In genomic region chr14:8218238-8218637, GRCm38 (mm10) we compare ENCODE assay signal across 10 mouse cellular contexts. TPM values are rescaled to one million over a fixed set of nuclear protein-coding genes. Genes with fewer than 3 reads are reported as not detected.
DNase-seq lines count a peak whose midpoint lies in the region; ATAC-seq and TF ChIP-seq lines count a peak whose summit lies in the region.
"Had no signal": no experiment of that assay in that cellular context is flagged by ENCODE, and none has a peak within 500 bp of the region (broad histone marks: within the 10 kb centered on the region; RNA-seq: fewer than 3 reads in every experiment).

No protein-coding gene starts in this region.

- peaks cover 8% of the 10 kb centered on the region for H3K36me3 ChIP-seq in midbrain, embryonic 13.5 days
- H3K36me3 ChIP-seq in midbrain, embryonic 11.5 days (ENCODE audit: control insufficient read depth, insufficient read depth, low read length), result no peaks in the 10 kb centered on the region
- peaks cover 6% of the 10 kb centered on the region for H3K36me3 ChIP-seq in hindbrain, embryonic 14.5 days (replicated peaks; ENCODE audit: control insufficient read depth, insufficient read depth)
- H3K36me3 ChIP-seq in neural tube, embryonic 15.5 days, result peaks cover 6% of the 10 kb centered on the region; the same call in 1 of the 2 replicates
- 0 out of 2 replicates have a peak, but pooled peaks cover 3% of the 10 kb centered on the region for H3K36me3 ChIP-seq in liver, postnatal 0 days (replicated peaks; ENCODE audit: insufficient read depth, low read length)

- H3K4me2 ChIP-seq in midbrain, embryonic 13.5 days (replicated peaks), result no peak overlapping the region
- H3K4me2 ChIP-seq in midbrain, embryonic 11.5 days, result no peak overlapping the region; the same call in 1 of the 2 replicates
- peak overlapping the region; percentile 4; the same call in 1 of the 2 replicates for H3K4me2 ChIP-seq in hindbrain, embryonic 14.5 days (replicated peaks)
- peak overlapping the region; percentile 25; the same call in 1 of the 2 replicates for H3K4me2 ChIP-seq in neural tube, embryonic 15.5 days
- no peak overlapping the region for H3K4me2 ChIP-seq in liver, postnatal 0 days (ENCODE audit: low read depth, low read length)

- H3K27ac ChIP-seq in midbrain, embryonic 13.5 days, result peak overlapping the region; percentile 9; the same call in 1 of the 2 replicates
- no peak overlapping the region for H3K27ac ChIP-seq in midbrain, embryonic 11.5 days (ENCODE audit: low read depth, low read length)
- H3K27ac ChIP-seq in hindbrain, embryonic 14.5 days, result no peak overlapping the region
- peak overlapping the region; percentile 66 for H3K27ac ChIP-seq in neural tube, embryonic 15.5 days (replicated peaks)
- H3K27ac ChIP-seq in liver, postnatal 0 days (ENCODE audit: low read depth), result no peak overlapping the region

- ATAC-seq in midbrain, embryonic 13.5 days, result no peak
- ATAC-seq in midbrain, embryonic 11.5 days (ENCODE audit: low FRiP score), result no peak
- no peak for ATAC-seq in hindbrain, embryonic 14.5 days (ENCODE audit: low FRiP score)
- ATAC-seq in neural tube, embryonic 15.5 days (ENCODE audit: low FRiP score), result no peak
- no peak for ATAC-seq in liver, postnatal 0 days

- H3K27me3 ChIP-seq in midbrain, embryonic 13.5 days, result peaks cover 43% of the 10 kb centered on the region
- peaks cover 22% of the 10 kb centered on the region for H3K27me3 ChIP-seq in midbrain, embryonic 11.5 days (ENCODE audit: control insufficient read depth, insufficient read depth, low read length)
- peaks cover 12% of the 10 kb centered on the region for H3K27me3 ChIP-seq in hindbrain, embryonic 14.5 days (ENCODE audit: control insufficient read depth, insufficient read depth, low read length)
- H3K27me3 ChIP-seq in neural tube, embryonic 15.5 days (replicated peaks), result no peaks in the 10 kb centered on the region
- H3K27me3 ChIP-seq in liver, postnatal 0 days (ENCODE audit: insufficient read depth, low read length), result no peaks in the 10 kb centered on the region

- H3K9ac ChIP-seq in midbrain, embryonic 13.5 days (replicated peaks), result no peak overlapping the region
- no peak overlapping the region for H3K9ac ChIP-seq in midbrain, embryonic 11.5 days (ENCODE audit: low read length)
- H3K9ac ChIP-seq in hindbrain, embryonic 14.5 days, result no peak overlapping the region
- H3K9ac ChIP-seq in neural tube, embryonic 15.5 days (replicated peaks), result no peak overlapping the region
- no peak overlapping the region for H3K9ac ChIP-seq in liver, postnatal 0 days (replicated peaks)

- TF ChIP-seq CTCF in liver, postnatal 0 days (IDR thresholded peaks at IDR 0.05; ENCODE audit: low read depth), result no peak

- H3K4me1 ChIP-seq in midbrain, embryonic 13.5 days (replicated peaks), result peaks cover 37% of the 10 kb centered on the region
- peaks cover 14% of the 10 kb centered on the region for H3K4me1 ChIP-seq in midbrain, embryonic 11.5 days (ENCODE audit: control insufficient read depth, insufficient read depth, low read length)
- H3K4me1 ChIP-seq in hindbrain, embryonic 14.5 days (replicated peaks; ENCODE audit: control insufficient read depth, insufficient read depth, low read length), result peaks cover 28% of the 10 kb centered on the region
- peaks cover 43% of the 10 kb centered on the region for H3K4me1 ChIP-seq in neural tube, embryonic 15.5 days
- peaks cover 32% of the 10 kb centered on the region for H3K4me1 ChIP-seq in liver, postnatal 0 days (ENCODE audit: insufficient read depth)

- no peak for TF ChIP-seq EP300 in liver, postnatal 0 days (IDR thresholded peaks at IDR 0.05; ENCODE audit: low read depth)

- no peak overlapping the region for H3K4me3 ChIP-seq in midbrain, embryonic 13.5 days (replicated peaks)
- H3K4me3 ChIP-seq in midbrain, embryonic 11.5 days (ENCODE audit: low read depth, low read length), result no peak overlapping the region
- no peak overlapping the region for H3K4me3 ChIP-seq in hindbrain, embryonic 14.5 days (replicated peaks; ENCODE audit: low read length)
- H3K4me3 ChIP-seq in neural tube, embryonic 15.5 days (replicated peaks), result no peak overlapping the region
- H3K4me3 ChIP-seq in liver, postnatal 0 days (ENCODE audit: low read depth, low read length), result no peak overlapping the region

- H3K9me3 ChIP-seq in midbrain, embryonic 13.5 days, result no peaks in the 10 kb centered on the region
- H3K9me3 ChIP-seq in midbrain, embryonic 11.5 days (ENCODE audit: control insufficient read depth, low read length), result no peaks in the 10 kb centered on the region
- H3K9me3 ChIP-seq in hindbrain, embryonic 14.5 days (ENCODE audit: control insufficient read depth, low read length), result no peaks in the 10 kb centered on the region
- no peaks in the 10 kb centered on the region for H3K9me3 ChIP-seq in neural tube, embryonic 15.5 days (replicated peaks)
- no peaks in the 10 kb centered on the region for H3K9me3 ChIP-seq in liver, postnatal 0 days (ENCODE audit: low read length)

- 36% methylated on average over 7 of the region's 7 CpGs for WGBS in midbrain, embryonic 13.5 days
- WGBS in midbrain, embryonic 11.5 days, result 31% methylated on average over 7 of the region's 7 CpGs
- 32% methylated on average over 7 of the region's 7 CpGs for WGBS in hindbrain, embryonic 14.5 days
- WGBS in neural tube, embryonic 15.5 days, result 35% methylated on average over 7 of the region's 7 CpGs
- WGBS in liver, postnatal 0 days (ENCODE audit: insufficient replicate concordance), result 74% methylated on average over 7 of the region's 7 CpGs

- DNase-seq in midbrain, embryonic 11.5 days (ENCODE audit: low spot score, missing footprints), result no peak
- DNase-seq in cerebellum, adult 9-10 months, result peak; percentile 69
- no peak for DNase-seq in hindbrain, embryonic 14.5 days (ENCODE audit: low spot score)
- no peak for DNase-seq in retina, embryonic 14.5 days (ENCODE audit: low spot score)
- no peak for DNase-seq in liver, postnatal 0 days
- DNase-seq: lung, postnatal 36 days; thymus, postnatal 25 days had no signal

RNA-seq across cellular contexts. Expression of gene Kctd6, which starts 4.3 kb away (rescaled TPM):
- 4.6 and 5.2 TPM in 2 replicates for polyA plus RNA-seq in midbrain, embryonic 13.5 days (2015; fragmentation: Nextera tagmentation; extraction: Ambion mirVana)
- 8.2 and 10.8 TPM in 2 replicates for polyA plus RNA-seq in midbrain, embryonic 11.5 days (2014; fragmentation: Nextera tagmentation; extraction: Ambion mirVana)
- 14.5 and 16.2 TPM in 2 replicates for polyA plus RNA-seq in hindbrain, embryonic 14.5 days (2014; fragmentation: Nextera tagmentation; extraction: Ambion mirVana)
- 15.1 and 22.5 TPM in 2 replicates for polyA plus RNA-seq in neural tube, embryonic 15.5 days (2015; fragmentation: Nextera tagmentation; extraction: Ambion mirVana)
- 9.7 and 10.0 TPM in 2 replicates for polyA plus RNA-seq in liver, postnatal 0 days (2015; fragmentation: Nextera tagmentation; extraction: Ambion mirVana)

RNA-seq across cellular contexts. Expression of gene Acox2, which starts 40.9 kb away (rescaled TPM):
- not detected in 2 replicates for polyA plus RNA-seq in midbrain, embryonic 13.5 days (2015; fragmentation: Nextera tagmentation; extraction: Ambion mirVana)
- not detected in 2 replicates for polyA plus RNA-seq in midbrain, embryonic 11.5 days (2014; fragmentation: Nextera tagmentation; extraction: Ambion mirVana)
- not detected in 2 replicates for polyA plus RNA-seq in hindbrain, embryonic 14.5 days (2014; fragmentation: Nextera tagmentation; extraction: Ambion mirVana)
- polyA plus RNA-seq in neural tube, embryonic 15.5 days (2015; fragmentation: Nextera tagmentation; extraction: Ambion mirVana), result 0.22 TPM in 1 of 2 replicates, not detected in the other
- polyA plus RNA-seq in liver, postnatal 0 days (2015; fragmentation: Nextera tagmentation; extraction: Ambion mirVana), result 64.9 and 66.7 TPM in 2 replicates
- polyA plus RNA-seq: heart, embryonic 14.5 days had no signal

RNA-seq across cellular contexts. Expression of gene Pdhb, which starts 45.4 kb away (rescaled TPM):
- polyA plus RNA-seq in midbrain, embryonic 13.5 days (2015; fragmentation: Nextera tagmentation; extraction: Ambion mirVana), result 254 TPM in 2 replicates
- polyA plus RNA-seq in midbrain, embryonic 11.5 days (2014; fragmentation: Nextera tagmentation; extraction: Ambion mirVana), result 215 and 238 TPM in 2 replicates
- polyA plus RNA-seq in hindbrain, embryonic 14.5 days (2014; fragmentation: Nextera tagmentation; extraction: Ambion mirVana), result 271 and 280 TPM in 2 replicates
- polyA plus RNA-seq in neural tube, embryonic 15.5 days (2015; fragmentation: Nextera tagmentation; extraction: Ambion mirVana), result 296 and 297 TPM in 2 replicates
- 119 and 125 TPM in 2 replicates for polyA plus RNA-seq in liver, postnatal 0 days (2015; fragmentation: Nextera tagmentation; extraction: Ambion mirVana)

Comparison
In these comparisons a context has a peak if more than half of its experiments do, and no peak if none do; other contexts are left out.
1. H3K27ac ChIP-seq: peak in midbrain, embryonic 13.5 days (single experiment) and neural tube, embryonic 15.5 days (single experiment); none in midbrain, embryonic 11.5 days (single experiment), hindbrain, embryonic 14.5 days (single experiment) and liver, postnatal 0 days (single experiment).
2. H3K4me2 ChIP-seq: peak in hindbrain, embryonic 14.5 days (single experiment) and neural tube, embryonic 15.5 days (single experiment); none in midbrain, embryonic 13.5 days (single experiment), midbrain, embryonic 11.5 days (single experiment) and liver, postnatal 0 days (single experiment).
3. RNA of gene Acox2, which starts 40.9 kb away (polyA plus RNA-seq): 64.9 to 66.7 TPM in liver, postnatal 0 days; not detected in midbrain, embryonic 13.5 days, 0.22 TPM in neural tube, embryonic 15.5 days, not detected in midbrain, embryonic 11.5 days and not detected in hindbrain, embryonic 14.5 days; every median in the first group is over 10 times any median in the second.